Mouse (Mus musculus) lung, adult 10 weeks (tissue): ENCODE data around the gene Klk1b22. TPM values are rescaled to one million over a fixed set of nuclear protein-coding genes. Genes with fewer than 3 reads are reported as not detected.

Source experiments
- polyA plus RNA-seq: library from polyadenylated mRNA; stranded (reverse); fragments of 350-450 nt; fragmentation: Illumina TruSeq; extraction: RNeasy Lipid Tissue Mini Kit (QIAGEN cat#74804); gene quantifications from one replicate; pipeline ENCODE4 v1.2.3, GENCODE M21; 2014; ENCODE audit warnings: low read depth, low replicate concordance; ENCODE audit not compliant: insufficient read depth

Gene Klk1b22
- polyA plus RNA-seq: not detected

DNA sequence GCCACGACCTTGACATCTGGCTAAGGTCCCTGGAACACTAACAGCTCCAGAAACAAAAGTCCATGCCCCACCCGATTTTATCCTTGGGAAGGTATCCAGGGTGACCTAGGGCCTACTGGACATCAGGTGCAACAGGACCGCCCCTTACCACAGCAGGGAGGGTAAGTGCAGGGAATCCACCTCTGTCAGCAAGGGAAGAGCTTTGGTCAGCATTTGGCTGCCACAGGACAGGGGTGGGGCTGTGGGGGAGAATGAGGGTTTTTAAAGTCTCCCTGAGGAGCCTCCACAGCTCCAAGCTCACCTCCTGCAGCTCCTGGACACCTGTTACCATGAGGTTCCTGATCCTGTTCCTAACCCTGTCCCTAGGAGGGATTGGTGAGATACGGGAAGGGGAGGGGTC, at the start of gene Klk1b22:
Gene Klk1b22, plus strand, starts transcription at position 301 of the 400 bp plus-strand sequence.

GRCm38 (mm10) chr7:44102028-44102427, 10.4 kb upstream of the Klk1b22 start, which contains the start of gene Klk1b21:
TSS of gene Klk1b21 (plus strand) at chr7:44102328.

GRCm38 (mm10) chr7:44136467-44136866, 24.0 kb downstream of the Klk1b22 start, which contains the start of gene Klk1b16:
TSS of gene Klk1b16 (plus strand) at chr7:44136767.

Other genes starting within 250 kb of the Klk1b22 start
- gene Klk4, start 231.5 kb upstream of the Klk1b22 start, polyA plus RNA-seq: not detected
- gene Klk15, start 178.9 kb upstream of the Klk1b22 start, polyA plus RNA-seq: not detected
- not detected for gene Klk1b8, start 162.0 kb upstream of the Klk1b22 start, polyA plus RNA-seq
- gene Klk1b1, start 145.9 kb upstream of the Klk1b22 start, polyA plus RNA-seq: not detected
- not detected for gene Klk1b9, start 136.6 kb upstream of the Klk1b22 start, polyA plus RNA-seq
- gene Klk1b11, start 116.8 kb upstream of the Klk1b22 start, polyA plus RNA-seq: not detected
- not detected for gene Klk1b26, start 100.5 kb upstream of the Klk1b22 start, polyA plus RNA-seq
- gene Klk1b27, start 60.4 kb upstream of the Klk1b22 start, polyA plus RNA-seq: not detected
- gene Klk1b21, start 10.3 kb upstream of the Klk1b22 start, polyA plus RNA-seq: not detected
- not detected for gene Klk1b16, start 24.1 kb downstream of the Klk1b22 start, polyA plus RNA-seq
- gene Klk1b24, start 75.6 kb downstream of the Klk1b22 start, polyA plus RNA-seq: not detected
- not detected for gene Klk1b3, start 85.5 kb downstream of the Klk1b22 start, polyA plus RNA-seq
- gene Klk1b4, start 94.8 kb downstream of the Klk1b22 start, polyA plus RNA-seq: not detected
- not detected for gene Klk1b5, start 103.3 kb downstream of the Klk1b22 start, polyA plus RNA-seq
- 1.4 TPM for gene Klk1, start 112.7 kb downstream of the Klk1b22 start, polyA plus RNA-seq
- gene Gm36864, start 123.5 kb downstream of the Klk1b22 start, polyA plus RNA-seq: not detected
- 0.31 TPM for gene 1700028J19Rik, start 134.0 kb downstream of the Klk1b22 start, polyA plus RNA-seq
- gene 2410002F23Rik, start 134.0 kb downstream of the Klk1b22 start, polyA plus RNA-seq: 13.5 TPM
- gene Acp4, start 144.7 kb downstream of the Klk1b22 start, polyA plus RNA-seq: not detected
- gene Gm15517, start 148.8 kb downstream of the Klk1b22 start, polyA plus RNA-seq: not detected
- 3.6 TPM for gene Clec11a, start 194.2 kb downstream of the Klk1b22 start, polyA plus RNA-seq
- 0.14 TPM for gene Shank1, start 197.6 kb downstream of the Klk1b22 start, polyA plus RNA-seq